Mouse (Mus musculus) myocyte (in vitro differentiated cells): ENCODE measurements around the gene Hectd2.

Source experiments
- E2F4 ChIP-seq: IDR thresholded peaks from one replicate; pipeline ENCODE4 v1.6.1; 2011; ENCODE audit warnings: mild to moderate bottlenecking, control low read depth, moderate library complexity; ENCODE audit not compliant: insufficient read depth
- MAX ChIP-seq: IDR thresholded peaks from one replicate; pipeline ENCODE4 v1.6.1; 2011; ENCODE audit warnings: low read depth, mild to moderate bottlenecking, control low read depth
- MYOD1 ChIP-seq, 3 experiments: IDR thresholded peaks; one replicate each; pipeline ENCODE4 v1.6.1; 2011; ENCODE audit warnings: control low read depth in 2 of 3, low read depth in 2 of 3, mild to moderate bottlenecking in 2 of 3, moderate library complexity in 1 of 3; ENCODE audit not compliant: insufficient read length in 2 of 3, control insufficient read depth in 1 of 3
- MYOG ChIP-seq, 3 experiments: IDR thresholded peaks; one replicate each; pipeline ENCODE4 v1.6.1; 2011; ENCODE audit warnings: control low read depth in 2 of 3, low read depth in 2 of 3, mild to moderate bottlenecking in 2 of 3; ENCODE audit not compliant: insufficient read length in 2 of 3, control insufficient read depth in 1 of 3, insufficient read depth in 1 of 3
- POLR2A ChIP-seq: IDR thresholded peaks from one replicate; pipeline ENCODE4 v1.6.1; 2011; ENCODE audit warnings: low read depth, mild to moderate bottlenecking, control low read depth, moderate library complexity; ENCODE audit not compliant: insufficient read length
- TCF12 ChIP-seq: IDR thresholded peaks from one replicate; pipeline ENCODE4 v1.6.1; 2011; ENCODE audit warnings: mild to moderate bottlenecking, control low read depth; ENCODE audit not compliant: poor library complexity, insufficient read depth, severe bottlenecking
- USF1 ChIP-seq: IDR thresholded peaks from one replicate; pipeline ENCODE4 v1.6.1; 2011; ENCODE audit warnings: low read depth, mild to moderate bottlenecking, control low read depth, moderate library complexity

DNA sequence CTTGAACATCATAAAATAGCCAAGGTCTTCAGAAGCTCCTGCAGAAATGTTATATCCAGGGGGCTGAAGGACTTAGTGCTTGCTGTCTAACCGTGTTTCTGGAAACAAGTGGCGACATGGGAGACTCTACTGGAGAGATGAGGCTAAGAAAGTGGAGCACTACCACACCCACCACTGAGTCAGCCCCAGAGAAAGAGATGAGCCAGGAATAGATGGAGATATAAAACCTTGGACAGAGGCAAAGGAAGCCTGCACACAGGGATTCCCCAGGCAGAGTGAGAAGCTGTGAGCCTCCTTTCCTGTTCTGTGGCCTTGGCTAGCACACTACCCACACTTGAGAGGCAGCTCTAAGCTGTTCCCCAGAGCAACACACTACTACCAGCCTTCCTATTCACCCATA lies 49.7 kb upstream of the Hectd2 start:
- no peak for TF ChIP-seq POLR2A
- no peak for TF ChIP-seq TCF12
- TF ChIP-seq MAX = no peak
- TF ChIP-seq MYOD1 (IDR thresholded peaks at IDR 0.05; ENCODE audit: control insufficient read depth in 1 of 3, insufficient read length in 2 of 3, low read depth in 2 of 3) = no peak
- no peak for TF ChIP-seq USF1
- TF ChIP-seq MYOG (IDR thresholded peaks at IDR 0.05; ENCODE audit: control insufficient read depth in 1 of 3, insufficient read depth in 1 of 3, insufficient read length in 2 of 3, low read depth in 2 of 3) = no peak
- TF ChIP-seq E2F4 = no peak
